Mouse (Mus musculus) embryonic fibroblast, embryonic 13.5 days (primary cell): ENCODE results near the gene Mmaa.

Experiments
- CTCF ChIP-seq: IDR thresholded peaks from 2 replicates; pipeline ENCODE4 v1.5.1; 2011; ENCODE audit warnings: mild to moderate bottlenecking, control low read depth, low read length, moderate library complexity, borderline replicate concordance; ENCODE audit not compliant: insufficient read depth
- POLR2A ChIP-seq: IDR thresholded peaks from 2 replicates; pipeline ENCODE4 v1.6.1; 2011; ENCODE audit warnings: low read depth, mild to moderate bottlenecking, control low read depth, low read length, moderate library complexity

GRCm38 (mm10) chr8:79284626-79285025, 10.1 kb downstream of the Mmaa start:
- no peak for TF ChIP-seq POLR2A
- no peak for TF ChIP-seq CTCF
